Mouse (Mus musculus) layer of hippocampus, adult 9-11 months (tissue): ENCODE results near the gene Nrsn2.

Experiments
- DNase-seq: peaks from one replicate; pipeline ENCODE4 v3.0.0; 2022

Nrsn2 gene

GRCm38 (mm10) chr2:152338319-152338718, 38.1 kb downstream of the Nrsn2 start:
- no peak for DNase-seq

- no peak for DNase-seq
Measured at GRCm38 (mm10) chr2:152337591-152338212, 38.7 kb downstream of the Nrsn2 start.

GRCm38 (mm10) chr2:152336856-152337255, 39.6 kb downstream of the Nrsn2 start:
- DNase-seq = no peak

GRCm38 (mm10) chr2:152335289-152335820, 41.1 kb downstream of the Nrsn2 start:
- no peak for DNase-seq

GRCm38 (mm10) chr2:152333345-152334006, 43.0 kb downstream of the Nrsn2 start:
- no peak for DNase-seq

GRCm38 (mm10) chr2:152332101-152332825, 44.2 kb downstream of the Nrsn2 start, which contains the start of gene Rbck1:
TSS of gene Rbck1 (minus strand) at chr2:152332653.
- DNase-seq = peak; percentile 92

GRCm38 (mm10) chr2:152330858-152331423, 45.5 kb downstream of the Nrsn2 start:
- no peak for DNase-seq

- DNase-seq = no peak
Measured at GRCm38 (mm10) chr2:152327980-152328379, 48.5 kb downstream of the Nrsn2 start.

GRCm38 (mm10) chr2:152326654-152327053, 49.8 kb downstream of the Nrsn2 start:
- no peak for DNase-seq

GRCm38 (mm10) chr2:152326157-152326556, 50.3 kb downstream of the Nrsn2 start:
- DNase-seq = no peak

GRCm38 (mm10) chr2:152324842-152325241, 51.6 kb downstream of the Nrsn2 start:
- no peak for DNase-seq

- no peak for DNase-seq
Measured at GRCm38 (mm10) chr2:152323971-152324370, 52.5 kb downstream of the Nrsn2 start.

GRCm38 (mm10) chr2:152322198-152322597, 54.2 kb downstream of the Nrsn2 start:
- no peak for DNase-seq

- no peak for DNase-seq
Measured at GRCm38 (mm10) chr2:152321558-152321957, 54.9 kb downstream of the Nrsn2 start.
